8 mouse cellular contexts compared by ENCODE assay signal in the genomic region with DNA sequence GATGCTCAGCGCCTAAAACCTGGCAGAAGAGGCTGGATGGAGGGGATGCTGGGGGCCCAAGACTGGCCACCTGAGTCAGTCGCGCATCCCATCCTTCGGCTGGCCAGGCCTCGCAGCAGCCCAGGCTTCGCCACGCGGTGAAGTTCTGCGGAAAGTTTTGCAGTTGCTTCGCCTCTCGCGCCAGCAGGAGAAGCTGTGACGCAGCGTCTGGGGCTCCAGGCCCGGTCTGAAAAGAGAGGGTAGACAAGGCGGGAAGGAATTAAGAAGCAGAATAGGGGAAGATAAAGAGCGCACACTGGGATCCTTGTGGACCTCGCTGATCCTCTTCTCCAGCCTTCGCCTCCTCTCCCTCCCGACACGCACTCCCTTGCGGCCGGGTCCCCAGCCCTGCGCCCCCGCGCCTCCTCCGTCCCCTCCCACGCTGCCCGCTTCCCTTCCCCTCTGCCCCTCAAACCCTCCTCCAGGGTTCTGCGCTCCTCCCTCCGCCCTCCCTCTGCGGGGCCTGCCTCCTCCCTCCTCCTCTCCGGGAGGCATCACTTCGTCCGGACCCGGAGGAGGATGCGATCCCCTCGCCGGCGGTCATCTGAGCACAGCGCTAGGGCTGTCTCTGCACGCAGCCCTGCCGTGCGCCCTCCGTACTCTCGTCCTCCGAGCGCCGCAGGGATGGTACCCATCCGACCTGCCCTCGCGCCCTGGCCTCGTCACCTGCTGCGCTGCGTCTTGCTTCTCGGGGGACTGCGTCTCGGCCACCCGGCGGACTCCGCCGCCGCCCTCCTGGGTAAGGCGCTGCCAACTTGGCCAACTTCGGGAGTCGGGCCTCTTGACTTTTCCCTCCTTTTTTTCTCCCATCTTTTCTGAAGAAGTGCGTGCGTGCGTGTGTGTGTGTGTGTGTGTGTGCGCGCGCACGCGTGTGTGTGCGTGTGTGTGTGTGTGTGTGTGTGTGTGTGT. TPM values are rescaled to one million over a fixed set of nuclear protein-coding genes. Genes with fewer than 3 reads are reported as not detected.
DNase-seq lines count a peak whose midpoint lies in the region; ATAC-seq and TF ChIP-seq lines count a peak whose summit lies in the region.

A gene (plus strand): TSS at position 520 of the 948 bp plus-strand sequence.

- H3K27ac ChIP-seq in cerebellum, adult 2 months (ENCODE audit: insufficient read depth, low read length) = no peak within 1 kb of the TSS
- H3K27ac ChIP-seq in forebrain, embryonic 12.5 days = peak within 1 kb of the TSS; percentile 89
- peak within 1 kb of the TSS; percentile 78 for H3K27ac ChIP-seq in heart, postnatal 0 days (ENCODE audit: low read depth)

- peak; percentile 10 to 25 for DNase-seq in cerebellum, adult 2 months
- no peak for DNase-seq in cerebellum, adult 11-12 months
- peak; percentile 19 to 41 for DNase-seq in adrenal gland, adult 18-20 months (ENCODE audit: low spot score in 2 of 2)
- no peak for DNase-seq in heart, postnatal 0 days (ENCODE audit: low spot score)
- peak; percentile 84 to 88 for DNase-seq in kidney, postnatal 4 days
- DNase-seq in mesoderm, embryonic 11.5 days (ENCODE audit: low read depth, low spot score) = peak; percentile 82
- DNase-seq in testis, postnatal 10 days (ENCODE audit: low spot score) = peak; percentile 78

- H3K4me1 ChIP-seq in cerebellum, adult 2 months (ENCODE audit: control insufficient read depth, insufficient read depth, low read length) = no peaks in the 10 kb centered on the region
- peaks cover 34% of the 10 kb centered on the region for H3K4me1 ChIP-seq in forebrain, embryonic 12.5 days
- peaks cover 15% of the 10 kb centered on the region; the same call in 1 of the 2 replicates for H3K4me1 ChIP-seq in heart, postnatal 0 days (ENCODE audit: control insufficient read depth, insufficient read depth)

- no peaks in the 10 kb centered on the region for H3K9me3 ChIP-seq in forebrain, embryonic 12.5 days
- no peaks in the 10 kb centered on the region for H3K9me3 ChIP-seq in heart, postnatal 0 days (replicated peaks; ENCODE audit: control insufficient read depth, low read length)

- TF ChIP-seq EP300 in heart, postnatal 0 days (IDR thresholded peaks at IDR 0.05; ENCODE audit: low read depth) = no peak

- H3K36me3 ChIP-seq in forebrain, embryonic 12.5 days (replicated peaks) = peaks cover 9% of the 10 kb centered on the region
- H3K36me3 ChIP-seq in heart, postnatal 0 days (replicated peaks; ENCODE audit: control insufficient read depth, insufficient read depth, low read length) = 0 out of 2 replicates have a peak, but pooled peaks cover 4% of the 10 kb centered on the region

- ATAC-seq in forebrain, embryonic 12.5 days (ENCODE audit: low FRiP score) = peak; percentile 72
- ATAC-seq in heart, postnatal 0 days (ENCODE audit: insufficient read depth, low read depth) = peak; percentile 62

- H3K4me2 ChIP-seq in forebrain, embryonic 12.5 days = peak within 1 kb of the TSS; percentile 95
- peak within 1 kb of the TSS; percentile 74 for H3K4me2 ChIP-seq in heart, postnatal 0 days (ENCODE audit: low read depth, low read length)

- H3K4me3 ChIP-seq in cerebellum, adult 2 months (replicated peaks; ENCODE audit: insufficient read depth, low read depth, low read length) = peak within 1 kb of the TSS; percentile 42
- H3K4me3 ChIP-seq in forebrain, embryonic 12.5 days (replicated peaks) = peak within 1 kb of the TSS; percentile 70
- peak within 1 kb of the TSS; percentile 54 for H3K4me3 ChIP-seq in heart, postnatal 0 days (ENCODE audit: low read depth, low read length)

- H3K27me3 ChIP-seq in cerebellum, adult 2 months (ENCODE audit: control insufficient read depth, insufficient read depth, low read length) = no peaks in the 10 kb centered on the region
- no peaks in the 10 kb centered on the region for H3K27me3 ChIP-seq in forebrain, embryonic 12.5 days
- H3K27me3 ChIP-seq in heart, postnatal 0 days (ENCODE audit: control insufficient read depth, insufficient read depth, low read length) = peaks cover 14% of the 10 kb centered on the region

- peak within 1 kb of the TSS; percentile 77 for H3K9ac ChIP-seq in forebrain, embryonic 12.5 days
- H3K9ac ChIP-seq in heart, postnatal 0 days (replicated peaks; ENCODE audit: low read depth, low read length) = peak within 1 kb of the TSS; percentile 34

- TF ChIP-seq POLR2A in cerebellum, adult 2 months (IDR thresholded peaks at IDR 0.05; ENCODE audit: borderline replicate concordance, insufficient read depth, low read length) = no peak

- no peak for TF ChIP-seq CTCF in cerebellum, adult 2 months (IDR thresholded peaks at IDR 0.05; ENCODE audit: borderline replicate concordance, insufficient read depth, low read depth, low read length)
- TF ChIP-seq CTCF in heart, postnatal 0 days (IDR thresholded peaks at IDR 0.05; ENCODE audit: low read depth) = no peak

- 1% methylated on average over 73 of the region's 75 CpGs for WGBS in cerebellum, adult 2 months
- WGBS in forebrain, embryonic 12.5 days = under 1% methylated on average over 55 of the region's 75 CpGs
- under 1% methylated on average over 62 of the region's 75 CpGs for WGBS in heart, postnatal 0 days

RNA-seq across cellular contexts. Expression of the gene that starts here (rescaled TPM):
- 3.6 and 4.4 TPM in 2 replicates for polyA plus RNA-seq in cerebellum, adult 2 months (2012; rRNA removed)
- total RNA-seq in adrenal gland, adult 18-20 months (2021) = 10 to 100 TPM; 15.2 to 18.3 TPM
- polyA plus RNA-seq in forebrain, embryonic 12.5 days (2016; fragmentation: Nextera tagmentation; extraction: Ambion mirVana) = 14.9 and 15.1 TPM in 2 replicates
- 22.6 and 32.2 TPM in 2 replicates for total RNA-seq in heart, postnatal 0 days (2014; rRNA removed; ENCODE audit: low replicate concordance)
- 3.0 and 3.1 TPM in 2 replicates for polyA plus RNA-seq in heart, postnatal 0 days (2015; fragmentation: Nextera tagmentation; extraction: Ambion mirVana)

Comparison
In these comparisons a context has a peak if more than half of its experiments do, and no peak if none do; other contexts are left out.
1. DNase-seq: peak in cerebellum, adult 2 months (2 of 2), adrenal gland, adult 18-20 months (2 of 2), kidney, postnatal 4 days (2 of 2), mesoderm, embryonic 11.5 days (single experiment) and testis, postnatal 10 days (single experiment); none in cerebellum, adult 11-12 months (single experiment) and heart, postnatal 0 days (single experiment).
2. Peak in every context shown above with its lines, with median percentiles within 50 percentile points of each other: H3K4me3 ChIP-seq.